13 mouse cellular contexts compared by ENCODE assay signal in the genomic region with DNA sequence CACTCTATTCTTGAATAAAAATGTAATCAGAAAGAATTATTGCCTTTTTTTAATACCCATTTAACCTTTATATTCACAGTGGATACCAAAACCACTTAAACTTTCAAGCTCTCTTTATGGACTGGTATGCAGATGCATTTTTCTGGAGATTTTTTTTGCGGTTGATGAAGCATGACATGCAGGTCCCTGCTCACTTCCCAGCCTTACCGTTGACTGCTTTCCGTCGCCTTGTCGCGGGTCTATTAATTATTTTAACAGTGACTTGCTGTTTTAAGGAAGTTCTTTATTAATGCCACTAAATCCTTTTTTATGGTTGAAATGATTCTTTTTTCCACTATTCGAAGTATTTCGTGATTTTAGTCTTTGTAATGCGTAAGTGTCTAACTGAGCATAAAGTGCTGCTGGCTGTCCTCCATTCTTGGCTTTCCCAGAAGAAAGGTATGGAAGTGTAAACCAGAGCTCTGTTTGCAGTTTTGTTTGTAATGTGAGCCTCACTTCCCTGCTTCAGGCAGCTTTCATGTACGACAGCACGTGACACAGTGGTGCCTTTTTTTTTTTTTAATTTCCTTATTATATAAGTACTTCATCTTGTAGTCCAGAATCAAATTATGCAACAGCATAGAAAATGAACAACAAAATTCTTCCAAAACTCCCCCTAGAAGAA.
DNase-seq lines count a peak whose midpoint lies in the region; ATAC-seq and TF ChIP-seq lines count a peak whose summit lies in the region.
"Had no signal": no experiment of that assay in that cellular context is flagged by ENCODE, and none has a peak within 500 bp of the region (broad histone marks: within the 10 kb centered on the region; RNA-seq: fewer than 3 reads in every experiment).

No protein-coding gene starts in this region.

- no peaks in the 10 kb centered on the region for H3K9me3 ChIP-seq in kidney, embryonic 15.5 days (replicated peaks)
- H3K9me3 ChIP-seq in intestine, embryonic 16.5 days (ENCODE audit: control insufficient read depth, low read length), result no peaks in the 10 kb centered on the region
- H3K9me3 ChIP-seq: heart, embryonic 13.5 days; liver, embryonic 15.5 days; neural tube, embryonic 12.5 days had no signal

- H3K27ac ChIP-seq in kidney, embryonic 15.5 days, result peak overlapping the region; percentile 79
- peak overlapping the region; percentile 39 for H3K27ac ChIP-seq in embryonic fibroblast, embryonic 13.5 days (ENCODE audit: insufficient read depth, low read length)
- peak overlapping the region; percentile 32 for H3K27ac ChIP-seq in macrophage
- no peak overlapping the region for H3K27ac ChIP-seq in intestine, embryonic 16.5 days (ENCODE audit: low read length)
- H3K27ac ChIP-seq: heart, embryonic 13.5 days; liver, embryonic 15.5 days; neural tube, embryonic 12.5 days had no signal

- DNase-seq in kidney, postnatal 10 days, result no peak
- DNase-seq in brain, adult 2 months (ENCODE audit: low read depth, low spot score), result peak; percentile 47
- no peak for DNase-seq in spleen, adult 12 weeks (ENCODE audit: low spot score)
- DNase-seq: adrenal gland, postnatal 14 days; spleen, adult 18-20 months had no signal

- peak overlapping the region; percentile 48 for H3K4me2 ChIP-seq in kidney, embryonic 15.5 days
- H3K4me2 ChIP-seq in intestine, embryonic 16.5 days (ENCODE audit: low read depth, low read length), result no peak overlapping the region
- H3K4me2 ChIP-seq: heart, embryonic 13.5 days; liver, embryonic 15.5 days; neural tube, embryonic 12.5 days had no signal

- H3K4me1 ChIP-seq in kidney, embryonic 15.5 days, result peaks cover 19% of the 10 kb centered on the region
- H3K4me1 ChIP-seq in embryonic fibroblast, embryonic 13.5 days (ENCODE audit: control insufficient read depth, insufficient read depth, low read length), result peaks cover 13% of the 10 kb centered on the region
- no peaks in the 10 kb centered on the region for H3K4me1 ChIP-seq in intestine, embryonic 16.5 days (ENCODE audit: control insufficient read depth, insufficient read depth, low read length)
- H3K4me1 ChIP-seq: liver, embryonic 15.5 days; neural tube, embryonic 12.5 days had no signal

- TF ChIP-seq POLR2A in embryonic fibroblast, embryonic 13.5 days (IDR thresholded peaks at IDR 0.05; ENCODE audit: low read depth, low read length), result no peak

- TF ChIP-seq CTCF in embryonic fibroblast, embryonic 13.5 days (IDR thresholded peaks at IDR 0.05; ENCODE audit: borderline replicate concordance, insufficient read depth, low read length), result no peak

- peak overlapping the region; percentile 23; the same call in 1 of the 2 replicates for H3K4me3 ChIP-seq in kidney, embryonic 15.5 days (replicated peaks)
- H3K4me3 ChIP-seq in embryonic fibroblast, embryonic 13.5 days (ENCODE audit: insufficient read depth, low read length), result no peak overlapping the region
- H3K4me3 ChIP-seq in macrophage (ENCODE audit: inconsistent target), result no peak overlapping the region
- no peak overlapping the region for H3K4me3 ChIP-seq in intestine, embryonic 16.5 days (ENCODE audit: low read length)
- H3K4me3 ChIP-seq: heart, embryonic 13.5 days; liver, embryonic 15.5 days; neural tube, embryonic 12.5 days had no signal

- ATAC-seq in kidney, embryonic 15.5 days (replicated peaks; ENCODE audit: low FRiP score), result peak; percentile 88
- no peak for ATAC-seq in intestine, embryonic 16.5 days

- 12% methylated on average over 11 of the region's 11 CpGs for WGBS in kidney, embryonic 15.5 days
- 18% methylated on average over 11 of the region's 11 CpGs for WGBS in macrophage (ENCODE audit: missing documents)
- 65% methylated on average over 11 of the region's 11 CpGs for WGBS in intestine, embryonic 16.5 days

- H3K9ac ChIP-seq in kidney, embryonic 15.5 days, result no peak overlapping the region
- H3K9ac ChIP-seq in intestine, embryonic 16.5 days (ENCODE audit: low read depth, low read length), result no peak overlapping the region
- H3K9ac ChIP-seq: heart, embryonic 13.5 days; liver, embryonic 15.5 days; neural tube, embryonic 12.5 days had no signal

- no peaks in the 10 kb centered on the region for H3K36me3 ChIP-seq in kidney, embryonic 15.5 days
- no peaks in the 10 kb centered on the region for H3K36me3 ChIP-seq in macrophage (ENCODE audit: inconsistent target)
- no peaks in the 10 kb centered on the region for H3K36me3 ChIP-seq in intestine, embryonic 16.5 days (ENCODE audit: control insufficient read depth, insufficient read depth, low read length)
- H3K36me3 ChIP-seq: G1E; heart, embryonic 13.5 days; liver, embryonic 15.5 days; neural tube, embryonic 12.5 days had no signal

- H3K79me2 ChIP-seq in macrophage (ENCODE audit: inconsistent target), result no peaks in the 10 kb centered on the region

- H3K27me3 ChIP-seq in kidney, embryonic 15.5 days, result no peaks in the 10 kb centered on the region
- no peaks in the 10 kb centered on the region for H3K27me3 ChIP-seq in intestine, embryonic 16.5 days (replicated peaks; ENCODE audit: control insufficient read depth, insufficient read depth, low read length)
- H3K27me3 ChIP-seq: heart, embryonic 13.5 days; liver, embryonic 15.5 days; neural tube, embryonic 12.5 days had no signal
